Mouse (Mus musculus): ENCODE results near the gene H13. TPM values are rescaled to one million over a fixed set of nuclear protein-coding genes. Genes with fewer than 3 reads are reported as not detected.

H13 gene
- polyA plus RNA-seq, 1 experiment from 2014 or later, result 90.7 TPM

DNA sequence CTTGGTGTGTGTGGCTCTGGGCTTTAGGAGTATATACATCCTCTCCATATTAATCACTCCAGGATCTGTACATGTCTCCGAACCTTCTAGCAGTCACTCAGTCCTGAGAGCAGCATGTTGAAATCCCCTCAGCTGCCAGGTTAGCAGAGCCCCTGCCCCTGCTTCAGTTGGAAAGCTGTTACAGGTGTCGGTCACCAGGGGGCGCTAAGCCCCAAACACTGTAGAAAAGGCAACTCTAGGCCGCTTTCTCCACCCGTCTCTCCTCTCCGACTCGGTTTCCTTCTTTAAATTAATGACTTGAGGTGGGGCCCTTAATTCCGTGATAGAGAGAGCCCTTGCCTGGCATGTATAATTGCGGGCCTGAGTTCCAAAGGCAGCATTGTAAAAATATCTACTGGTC lies 24.0 kb downstream of the H13 start:
- WGBS, result 26% methylated on average over 9 of the region's 9 CpGs
- DNase-seq (ENCODE audit: extremely low spot score, low spot score), result peak; percentile 79
- H3K4me3 ChIP-seq, result peak overlapping the region; percentile 35
- H3K4me1 ChIP-seq, result peaks cover 30% of the 10 kb centered on the region
- H3K27me3 ChIP-seq (ENCODE audit: poor library complexity, severe bottlenecking), result no peaks in the 10 kb centered on the region
- H3K27ac ChIP-seq, result peak overlapping the region; percentile 70
- H3K36me3 ChIP-seq (replicated peaks), result peaks cover 85% of the 10 kb centered on the region
- H3K9me3 ChIP-seq, result no peaks in the 10 kb centered on the region

DNA sequence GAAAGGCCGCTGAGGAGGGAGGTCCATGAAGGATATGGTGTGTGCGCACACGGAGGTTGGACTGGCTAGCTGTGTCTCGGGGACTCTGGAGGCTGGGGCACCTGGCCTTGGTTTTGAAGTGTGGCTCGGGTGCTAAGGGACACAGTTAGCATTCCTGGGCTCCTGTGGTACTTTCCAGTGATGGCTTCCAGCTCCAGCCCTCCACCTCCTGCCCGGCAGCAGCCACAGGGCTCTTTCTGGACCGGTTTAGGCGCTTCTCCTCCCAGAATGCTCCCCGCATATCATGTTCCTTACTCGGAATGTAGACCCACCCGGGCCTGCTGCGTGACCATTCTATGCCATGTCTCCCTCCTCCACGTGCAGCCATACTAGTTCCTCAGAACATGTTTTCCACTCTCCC lies 24.5 kb downstream of the H13 start:
- no peak for DNase-seq (ENCODE audit: extremely low spot score, low spot score)
- WGBS, result 89% methylated on average over 13 of the region's 13 CpGs
- peaks cover 85% of the 10 kb centered on the region for H3K36me3 ChIP-seq (replicated peaks)
- H3K27ac ChIP-seq, result peak overlapping the region; percentile 70
- peak overlapping the region; percentile 35 for H3K4me3 ChIP-seq
- peaks cover 25% of the 10 kb centered on the region for H3K4me1 ChIP-seq
- no peaks in the 10 kb centered on the region for H3K9me3 ChIP-seq
- no peaks in the 10 kb centered on the region for H3K27me3 ChIP-seq (ENCODE audit: poor library complexity, severe bottlenecking)

DNA sequence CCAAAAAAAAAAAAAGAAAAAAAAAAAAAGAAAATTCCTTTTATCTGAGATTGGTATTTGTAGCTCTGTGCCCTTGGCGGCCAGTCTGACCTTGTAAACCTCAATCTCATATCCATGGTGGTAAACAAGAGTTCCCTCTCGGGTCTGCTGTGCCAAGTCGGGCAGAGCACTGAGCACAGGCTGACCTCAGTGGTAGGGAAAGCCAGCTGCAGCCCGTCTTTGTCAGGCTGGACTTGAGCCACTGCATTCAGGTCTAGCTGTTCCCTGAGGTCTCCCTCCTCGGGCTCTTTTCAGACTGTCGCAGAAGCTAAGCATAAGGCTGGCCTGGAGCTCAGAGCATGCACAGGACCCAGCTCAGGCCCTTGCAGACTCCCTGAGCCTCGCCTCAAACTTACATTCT lies 25.4 kb downstream of the H13 start:
- Histone ChIP-seq H3K27ac (no peak overlapping the region), H3K9me3 (no peaks in the 10 kb centered on the region), H3K36me3 (replicated peaks) (peaks cover 85% of the 10 kb centered on the region), H3K27me3 (ENCODE audit: poor library complexity, severe bottlenecking) (no peaks in the 10 kb centered on the region), H3K4me3 (no peak overlapping the region), H3K4me1 (peaks cover 22% of the 10 kb centered on the region)
- WGBS, result 86% methylated on average over 7 of the region's 7 CpGs
- no peak for DNase-seq (ENCODE audit: extremely low spot score, low spot score)

- Histone ChIP-seq H3K9me3 (peaks cover 4% of the 10 kb centered on the region; the same call in 1 of the 2 replicates), H3K27me3 (ENCODE audit: poor library complexity, severe bottlenecking) (no peaks in the 10 kb centered on the region), H3K4me1 (peaks cover 22% of the 10 kb centered on the region), H3K27ac (peak overlapping the region; percentile 81), H3K4me3 (no peak overlapping the region), H3K36me3 (replicated peaks) (peaks cover 85% of the 10 kb centered on the region)
- DNase-seq (ENCODE audit: extremely low spot score, low spot score), result no peak
- 75% methylated on average over 10 of the region's 10 CpGs for WGBS
Observed at GRCm38 (mm10) chr2:152696016-152696415, 26.8 kb downstream of the H13 start.

GRCm38 (mm10) chr2:152696476-152697164 lies 27.4 kb downstream of the H13 start:
- 46% methylated on average over 20 of the region's 20 CpGs for WGBS
- peaks cover 88% of the 10 kb centered on the region for H3K36me3 ChIP-seq (replicated peaks)
- H3K9me3 ChIP-seq, result peaks cover 6% of the 10 kb centered on the region; the same call in 1 of the 2 replicates
- peak; percentile 90 for DNase-seq (ENCODE audit: extremely low spot score, low spot score)
- peak overlapping the region; percentile 81 for H3K27ac ChIP-seq
- H3K27me3 ChIP-seq (ENCODE audit: poor library complexity, severe bottlenecking), result no peaks in the 10 kb centered on the region
- H3K4me3 ChIP-seq, result no peak overlapping the region
- peaks cover 22% of the 10 kb centered on the region for H3K4me1 ChIP-seq

DNA sequence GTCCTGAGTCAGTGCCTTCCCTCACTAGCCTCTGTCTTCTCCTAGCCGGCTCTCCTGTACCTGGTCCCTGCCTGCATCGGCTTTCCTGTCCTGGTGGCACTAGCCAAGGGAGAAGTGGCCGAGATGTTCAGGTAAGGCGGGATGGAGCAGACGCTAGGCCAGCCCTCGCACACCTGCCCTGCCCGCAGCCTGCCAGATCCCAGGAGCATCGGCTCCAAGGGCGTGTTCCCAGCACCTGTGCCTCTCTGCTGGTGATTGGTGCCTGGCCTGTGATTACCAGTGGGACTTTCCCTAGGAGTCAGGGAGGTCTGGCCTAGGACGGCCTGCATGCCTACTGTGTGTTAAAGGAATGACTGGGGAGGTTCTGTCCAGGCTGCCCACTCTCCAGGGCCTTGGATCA lies 30.9 kb downstream of the H13 start:
- Histone ChIP-seq H3K9me3 (peaks cover 6% of the 10 kb centered on the region; the same call in 1 of the 2 replicates), H3K4me3 (no peak overlapping the region), H3K4me1 (peaks cover 14% of the 10 kb centered on the region), H3K27me3 (ENCODE audit: poor library complexity, severe bottlenecking) (no peaks in the 10 kb centered on the region), H3K36me3 (replicated peaks) (peaks cover 100% of the 10 kb centered on the region), H3K27ac (0 out of 2 replicates have a peak overlapping the region, but pooled peaks have one; percentile 21)
- DNase-seq (ENCODE audit: extremely low spot score, low spot score), result no peak
- WGBS, result 95% methylated on average over 10 of the region's 10 CpGs

- Histone ChIP-seq H3K9me3 (peaks cover 6% of the 10 kb centered on the region; the same call in 1 of the 2 replicates), H3K27ac (no peak overlapping the region), H3K27me3 (ENCODE audit: poor library complexity, severe bottlenecking) (no peaks in the 10 kb centered on the region), H3K36me3 (replicated peaks) (peaks cover 100% of the 10 kb centered on the region), H3K4me3 (no peak overlapping the region), H3K4me1 (peaks cover 20% of the 10 kb centered on the region)
- 94% methylated on average over 8 of the region's 8 CpGs for WGBS
- DNase-seq (ENCODE audit: extremely low spot score, low spot score), result no peak
Observed at GRCm38 (mm10) chr2:152700725-152701124, 31.5 kb downstream of the H13 start.

GRCm38 (mm10) chr2:152703596-152704255 lies 34.5 kb downstream of the H13 start:
- Histone ChIP-seq H3K9me3 (peaks cover 6% of the 10 kb centered on the region; the same call in 1 of the 2 replicates), H3K4me3 (no peak overlapping the region; the same call in 1 of the 2 replicates), H3K36me3 (replicated peaks) (peaks cover 87% of the 10 kb centered on the region), H3K27ac (0 out of 2 replicates have a peak overlapping the region, but pooled peaks have one; percentile 51), H3K4me1 (peaks cover 39% of the 10 kb centered on the region), H3K27me3 (ENCODE audit: poor library complexity, severe bottlenecking) (no peaks in the 10 kb centered on the region)
- DNase-seq (ENCODE audit: extremely low spot score, low spot score), result no peak
- 92% methylated on average over 21 of the region's 21 CpGs for WGBS

- H3K36me3 ChIP-seq (replicated peaks), result peaks cover 85% of the 10 kb centered on the region
- WGBS, result 84% methylated on average over 5 of the region's 5 CpGs
- peaks cover 6% of the 10 kb centered on the region; the same call in 1 of the 2 replicates for H3K9me3 ChIP-seq
- H3K27me3 ChIP-seq (ENCODE audit: poor library complexity, severe bottlenecking), result no peaks in the 10 kb centered on the region
- no peak for DNase-seq (ENCODE audit: extremely low spot score, low spot score)
- H3K4me3 ChIP-seq, result no peak overlapping the region; the same call in 1 of the 2 replicates
- peaks cover 39% of the 10 kb centered on the region for H3K4me1 ChIP-seq
- H3K27ac ChIP-seq, result peak overlapping the region; percentile 51; the same call in 1 of the 2 replicates
Observed at GRCm38 (mm10) chr2:152704256-152704605, 35.0 kb downstream of the H13 start.

DNA sequence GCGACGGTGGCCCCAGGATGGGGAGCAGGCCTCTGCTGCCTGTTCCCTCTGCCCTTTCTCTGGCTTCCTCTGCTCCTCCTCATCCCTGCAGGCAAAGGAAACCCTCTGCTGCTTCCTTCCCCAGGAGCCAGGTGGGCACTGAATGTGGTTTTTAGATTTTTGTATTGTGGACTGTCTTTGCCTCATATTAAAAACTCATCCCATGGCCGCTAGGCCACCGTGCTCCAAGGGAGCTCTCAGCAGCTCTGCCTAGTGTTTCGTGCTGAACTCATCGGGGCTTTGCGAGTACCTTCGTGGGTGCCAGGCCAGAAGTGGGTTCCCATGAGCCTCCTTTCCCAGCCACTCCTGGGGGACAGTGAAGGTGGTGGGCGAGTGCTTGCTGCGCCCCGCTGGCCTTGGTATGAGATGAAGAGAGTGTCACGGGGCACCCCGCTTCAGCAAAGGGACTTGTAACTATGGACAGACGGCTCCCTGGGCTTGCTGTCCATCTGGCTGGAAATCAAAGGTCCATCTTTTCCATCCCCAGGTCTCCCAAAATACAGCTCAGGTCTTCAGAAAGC lies 35.6 kb downstream of the H13 start:
- WGBS, result 92% methylated on average over 14 of the region's 14 CpGs
- Histone ChIP-seq H3K4me1 (peaks cover 39% of the 10 kb centered on the region), H3K9me3 (peaks cover 6% of the 10 kb centered on the region; the same call in 1 of the 2 replicates), H3K4me3 (no peak overlapping the region), H3K36me3 (replicated peaks) (peaks cover 78% of the 10 kb centered on the region), H3K27me3 (ENCODE audit: poor library complexity, severe bottlenecking) (no peaks in the 10 kb centered on the region), H3K27ac (peak overlapping the region; percentile 80)
- DNase-seq (ENCODE audit: extremely low spot score, low spot score), result no peak

DNA sequence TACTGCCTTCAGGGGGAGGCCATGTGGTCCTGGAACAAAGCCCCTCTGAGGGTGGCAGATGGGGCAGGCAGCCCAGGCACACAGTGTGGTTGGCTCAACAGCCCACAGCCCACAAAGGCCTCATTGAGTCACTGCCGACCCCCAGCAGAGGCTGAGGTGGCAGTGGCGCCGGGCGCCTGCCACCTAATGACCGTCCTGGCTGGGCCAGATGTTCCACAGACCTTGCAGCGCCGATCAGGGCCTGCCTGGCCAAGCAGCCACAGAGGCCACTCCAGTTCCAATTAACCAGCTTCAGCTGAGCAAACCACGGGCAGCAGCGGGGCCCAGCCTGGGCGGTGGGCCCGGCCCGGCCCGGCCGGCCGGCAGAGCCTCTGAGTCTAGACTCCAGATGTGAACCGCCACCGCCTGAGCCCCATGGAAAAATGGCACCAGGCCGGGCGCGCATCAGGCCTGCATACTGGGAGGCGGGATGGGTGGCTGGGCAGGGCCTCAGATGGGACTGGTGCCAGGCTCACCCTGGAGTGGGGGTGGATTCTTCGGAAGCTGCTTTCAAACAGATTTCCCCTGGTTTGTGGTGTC lies 36.8 kb downstream of the H13 start:
- H3K27me3 ChIP-seq (ENCODE audit: poor library complexity, severe bottlenecking), result no peaks in the 10 kb centered on the region
- H3K4me1 ChIP-seq, result peaks cover 39% of the 10 kb centered on the region
- no peak overlapping the region for H3K4me3 ChIP-seq
- peak overlapping the region; percentile 80 for H3K27ac ChIP-seq
- 79% methylated on average over 22 of the region's 22 CpGs for WGBS
- H3K36me3 ChIP-seq (replicated peaks), result peaks cover 66% of the 10 kb centered on the region
- H3K9me3 ChIP-seq, result peaks cover 2% of the 10 kb centered on the region; the same call in 1 of the 2 replicates
- DNase-seq (ENCODE audit: extremely low spot score, low spot score), result no peak

DNA sequence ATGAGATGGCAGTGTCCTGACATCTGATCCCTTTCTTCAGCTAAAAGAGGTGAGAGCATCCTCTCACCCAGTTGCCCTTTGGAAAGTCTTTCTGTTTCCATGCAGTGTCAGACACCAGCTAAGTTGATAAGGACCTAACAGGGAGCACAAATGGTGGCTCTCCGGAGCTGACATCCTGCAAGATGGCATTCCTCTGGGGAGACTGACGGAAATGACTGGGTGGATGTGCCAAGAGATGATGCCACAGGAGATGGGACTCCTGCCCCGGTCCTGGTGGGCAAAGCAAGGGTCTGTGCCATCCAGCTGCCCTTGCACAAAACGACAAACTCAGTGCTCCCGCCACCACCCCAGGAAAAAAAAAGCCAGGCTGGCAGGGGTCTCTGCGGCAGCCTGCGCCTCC lies 37.9 kb downstream of the H13 start:
- Histone ChIP-seq H3K36me3 (replicated peaks) (peaks cover 55% of the 10 kb centered on the region), H3K9me3 (no peaks in the 10 kb centered on the region), H3K27ac (peak overlapping the region; percentile 90), H3K4me1 (peaks cover 39% of the 10 kb centered on the region), H3K27me3 (ENCODE audit: poor library complexity, severe bottlenecking) (no peaks in the 10 kb centered on the region), H3K4me3 (peak overlapping the region; percentile 57)
- DNase-seq (ENCODE audit: extremely low spot score, low spot score), result no peak
- WGBS, result 31% methylated on average over 7 of the region's 7 CpGs

Data from forebrain, embryonic 10.5 days (tissue).